Mouse (Mus musculus) G1E (cell line): ENCODE measurements at regions not wholly inside any gene's neighbourhood (a gene's known extent, or its start where the extent isn't known, plus 50 kb on each side); places are given as distances from the start of the nearest gene placed in this dataset.

ENCODE experiments used
- CTCF ChIP-seq: IDR thresholded peaks from 2 replicates; pipeline ENCODE4 v1.5.1; 2012; ENCODE audit warnings: low read depth, low read length, inconsistent platforms, mixed read lengths
- GATA1 ChIP-seq: IDR thresholded peaks from 2 replicates; pipeline ENCODE4 v1.6.1; 2012; ENCODE audit warnings: borderline replicate concordance, low read length, inconsistent platforms, mixed read lengths
- GATA2 ChIP-seq: IDR thresholded peaks from 2 replicates; pipeline ENCODE4 v1.6.1; 2012; ENCODE audit warnings: low read depth, low read length, inconsistent platforms, borderline replicate concordance
- POLR2AphosphoS5 ChIP-seq: IDR thresholded peaks from 2 replicates; pipeline ENCODE4 v1.6.1; 2012; ENCODE audit warnings: low read depth, low read length, inconsistent platforms; ENCODE audit not compliant: insufficient replicate concordance
- TAL1 ChIP-seq: conservative IDR thresholded peaks from 2 replicates; pipeline ENCODE4 v1.6.1; 2012; ENCODE audit warnings: low read depth, low read length, inconsistent platforms, mixed read lengths

GRCm38 (mm10) chr15:85670789-85671700 is 63.7 kb upstream of the Ppara start:
- TF ChIP-seq TAL1, result no peak
- no peak for TF ChIP-seq CTCF
- no peak for TF ChIP-seq GATA1
- TF ChIP-seq POLR2AphosphoS5, result no peak
- no peak for TF ChIP-seq GATA2
